Mouse (Mus musculus) gastrocnemius, postnatal 4 days (tissue): ENCODE results near the gene Zbtb16. TPM values are rescaled to one million over a fixed set of nuclear protein-coding genes. Genes with fewer than 3 reads are reported as not detected.

Source experiments
- DNase-seq, 2 experiments: peaks; one replicate each; pipeline ENCODE4 v3.0.0; 2021 to 2022; ENCODE audit warnings: low spot score in 2 of 2, mixed read lengths in 2 of 2
- total RNA-seq, 2 experiments: library from RNA; stranded (reverse); gene quantifications; 2 replicates each; pipeline ENCODE4 v1.2.3; 2021

Gene Zbtb16
- total RNA-seq, 2 experiments from 2014 or later = 13.7 to 16.4 TPM

DNA sequence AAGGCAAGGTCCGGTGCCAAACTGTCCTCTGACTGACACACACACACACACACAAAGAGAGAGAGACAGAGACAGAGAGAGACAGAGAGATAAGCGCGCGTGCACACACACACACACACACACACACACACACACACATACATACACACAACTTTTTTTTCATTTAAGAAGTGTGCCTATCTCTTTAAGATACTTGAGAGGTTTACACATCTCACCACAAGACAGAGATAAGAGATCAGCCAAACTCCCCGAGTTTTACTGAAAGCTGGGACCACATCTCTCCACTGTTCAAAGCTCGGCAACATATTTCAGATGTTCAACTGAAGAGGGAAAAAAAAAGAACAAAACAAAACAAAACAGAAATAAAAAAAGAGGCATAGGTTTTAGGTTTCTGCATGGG lies 31.5 kb downstream of the Zbtb16 start:
- DNase-seq = no peak

DNA sequence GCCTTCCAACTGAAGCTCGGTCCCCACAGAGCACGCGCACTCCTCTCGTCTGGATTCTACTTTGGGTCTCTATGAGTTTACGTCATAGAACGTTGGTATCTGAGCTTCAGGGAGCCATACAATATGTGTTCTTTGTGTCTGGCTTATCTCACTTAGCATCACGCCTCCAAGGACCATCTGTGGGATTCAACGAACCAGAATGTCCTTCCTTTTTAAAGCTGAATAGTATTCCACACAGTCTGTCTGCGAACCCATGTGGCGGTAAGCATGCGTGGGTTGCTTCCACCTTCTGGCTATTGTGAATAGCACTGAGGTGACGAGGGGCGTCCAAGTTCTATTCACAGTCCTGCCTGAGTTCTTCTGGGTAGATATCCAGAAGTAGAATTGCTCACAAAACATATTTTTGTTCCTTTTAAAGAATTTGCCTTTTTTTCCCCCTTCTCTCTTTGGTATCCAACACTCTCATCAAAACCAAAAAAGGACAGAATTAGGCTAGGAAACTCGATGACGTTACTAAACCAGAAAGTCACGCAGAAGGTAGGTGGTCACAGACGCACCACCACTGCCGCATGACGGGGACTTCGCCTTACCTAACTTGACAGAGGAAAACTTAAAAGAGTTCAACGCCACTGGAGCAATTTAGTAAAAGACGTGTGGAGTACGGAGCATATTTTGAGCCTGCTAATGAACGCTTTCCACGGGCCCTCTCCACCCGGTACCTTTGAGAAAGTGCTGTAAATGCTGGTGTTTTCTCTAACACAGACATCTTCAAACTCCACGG lies 32.4 kb downstream of the Zbtb16 start:
- no peak for DNase-seq

DNA sequence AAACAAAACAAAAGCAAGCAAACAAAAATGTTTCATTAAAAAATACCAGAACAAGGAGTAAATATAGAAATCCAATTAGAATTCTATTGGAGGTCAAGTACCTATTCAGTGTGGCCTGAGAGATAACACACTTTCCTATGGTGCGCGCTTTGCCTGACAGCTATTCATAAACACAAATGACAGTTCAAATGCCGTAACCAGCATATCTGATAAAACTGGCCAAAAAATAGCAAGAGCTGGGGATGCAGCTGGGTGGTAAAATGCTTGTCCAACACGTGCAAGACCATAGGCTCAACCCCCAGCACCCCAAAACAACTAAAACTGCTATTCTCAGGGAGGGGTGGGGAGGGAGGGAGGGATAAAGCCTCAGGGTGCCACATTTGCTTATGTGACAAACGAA lies 33.6 kb downstream of the Zbtb16 start:
- DNase-seq = no peak

DNA sequence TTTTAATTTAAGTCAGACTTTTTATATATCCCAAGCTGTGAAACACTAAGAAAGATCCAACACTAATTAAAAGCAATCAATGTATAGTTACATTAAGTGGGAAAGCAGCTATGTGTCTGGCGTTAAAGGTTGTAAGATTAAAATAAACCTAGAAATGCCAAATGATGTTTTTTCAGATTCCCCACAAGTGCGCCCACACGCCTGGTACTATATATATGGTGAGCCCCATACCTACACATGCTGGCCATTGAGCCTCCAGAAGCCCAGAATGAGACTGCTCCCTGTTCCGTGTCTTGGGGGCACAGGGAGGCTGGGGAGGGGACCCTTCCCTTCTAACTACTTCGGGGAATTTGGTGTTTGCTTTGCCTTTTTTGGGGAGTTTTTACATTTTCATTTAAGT lies 34.7 kb downstream of the Zbtb16 start:
- no peak for DNase-seq

DNA sequence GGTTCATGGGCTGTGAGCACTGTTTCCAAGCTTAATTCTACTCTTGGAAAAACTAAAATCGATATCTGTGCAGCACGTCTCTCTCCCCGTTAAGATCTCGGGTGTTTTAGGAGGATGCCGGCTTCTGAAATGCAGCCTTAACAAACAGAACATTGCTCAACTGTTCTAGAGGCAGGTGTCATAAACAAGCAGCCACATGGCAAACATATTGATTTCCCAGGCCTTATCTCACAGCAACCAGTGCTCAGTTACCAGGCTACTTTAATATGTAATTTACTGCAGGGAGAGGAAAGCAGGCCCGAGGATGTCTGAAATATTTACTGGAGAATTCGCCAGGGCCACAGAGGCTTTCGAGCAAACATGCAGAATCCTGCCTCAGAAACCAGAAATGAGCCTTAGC lies 35.4 kb downstream of the Zbtb16 start:
- DNase-seq = no peak

DNA sequence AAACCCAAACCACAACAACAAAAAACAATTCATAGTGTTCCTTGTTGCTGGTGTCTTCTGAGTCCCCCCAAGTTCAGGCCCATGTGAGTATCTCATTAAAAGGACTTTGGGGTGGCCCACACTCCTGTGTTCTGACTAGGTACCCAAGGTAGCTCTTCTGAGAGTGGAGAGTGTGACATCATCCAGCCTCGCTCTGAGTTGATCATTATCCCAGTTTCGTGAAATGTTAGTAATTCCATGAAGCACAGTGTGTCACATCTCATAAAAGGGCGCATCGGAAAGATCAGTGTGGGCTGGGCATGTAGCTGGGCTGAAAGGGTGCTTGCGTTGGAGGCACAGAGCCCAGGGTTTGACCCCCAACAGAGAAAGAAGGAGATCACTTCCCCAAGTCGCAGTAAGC lies 38.0 kb downstream of the Zbtb16 start:
- DNase-seq = no peak

DNA sequence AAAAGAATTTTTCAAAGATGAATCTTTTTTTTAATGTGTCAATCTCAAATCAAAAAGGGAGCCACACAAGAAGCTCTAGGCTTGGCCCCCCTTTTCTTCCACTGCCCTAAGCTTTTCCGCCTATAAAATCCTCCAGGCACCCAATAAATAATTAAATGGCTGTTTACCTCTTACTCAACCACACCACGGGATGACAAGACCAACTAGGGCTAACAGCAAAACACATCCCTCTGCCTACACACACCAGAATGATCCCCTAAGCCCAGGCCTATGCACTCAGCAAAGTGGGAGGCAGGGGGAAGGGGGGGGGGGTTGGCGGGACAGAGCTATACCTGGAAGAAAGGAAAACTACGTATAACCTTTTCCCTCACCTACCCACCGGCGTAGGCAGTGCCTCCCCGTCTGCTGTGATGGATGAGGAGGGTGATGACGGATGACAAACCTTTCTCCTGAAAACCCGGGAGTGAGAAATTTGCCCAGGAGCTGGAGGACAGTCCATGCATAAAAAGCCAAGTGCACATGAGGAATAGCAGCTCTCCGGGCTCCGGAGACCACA lies 39.7 kb downstream of the Zbtb16 start:
- no peak for DNase-seq

DNA sequence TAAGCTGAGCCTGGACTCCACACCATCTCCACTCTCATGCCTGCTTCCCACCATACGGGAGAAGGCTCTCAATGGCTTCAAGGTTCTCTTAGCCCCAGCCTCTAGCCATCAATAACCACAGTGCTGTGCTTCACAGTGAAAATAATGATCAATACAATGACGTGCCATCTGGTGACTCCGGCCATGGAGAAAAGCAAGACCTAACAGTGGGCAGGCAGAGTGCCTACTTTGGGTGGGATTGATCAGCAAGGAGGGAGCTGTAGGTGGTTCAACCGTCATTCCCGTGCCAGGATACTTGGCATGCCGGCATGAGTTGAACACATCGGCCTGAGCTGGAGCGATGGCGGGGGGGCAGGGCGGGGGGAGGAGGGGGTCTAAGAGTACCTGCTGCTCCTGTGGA lies 40.3 kb downstream of the Zbtb16 start:
- no peak for DNase-seq

DNA sequence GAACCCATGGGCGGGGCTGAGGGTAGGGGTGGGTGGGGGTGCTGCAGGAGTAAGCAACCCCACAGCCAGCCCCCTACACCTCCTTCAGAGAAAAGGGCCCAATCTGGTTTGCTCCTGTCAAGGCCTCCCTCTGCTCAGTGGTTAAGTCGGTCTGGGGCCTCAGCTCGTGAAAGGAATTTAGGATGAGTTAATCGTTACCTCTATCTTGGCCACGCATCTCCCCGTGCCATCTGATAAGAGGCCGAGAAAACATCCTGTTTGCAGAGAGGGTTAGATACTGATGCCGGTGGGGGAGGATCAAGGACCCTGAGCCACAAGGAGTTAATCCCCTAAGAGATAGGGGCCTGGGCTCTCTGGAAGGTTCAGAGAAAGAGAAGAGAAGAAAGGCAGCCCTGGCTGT lies 40.9 kb downstream of the Zbtb16 start:
- no peak for DNase-seq

DNA sequence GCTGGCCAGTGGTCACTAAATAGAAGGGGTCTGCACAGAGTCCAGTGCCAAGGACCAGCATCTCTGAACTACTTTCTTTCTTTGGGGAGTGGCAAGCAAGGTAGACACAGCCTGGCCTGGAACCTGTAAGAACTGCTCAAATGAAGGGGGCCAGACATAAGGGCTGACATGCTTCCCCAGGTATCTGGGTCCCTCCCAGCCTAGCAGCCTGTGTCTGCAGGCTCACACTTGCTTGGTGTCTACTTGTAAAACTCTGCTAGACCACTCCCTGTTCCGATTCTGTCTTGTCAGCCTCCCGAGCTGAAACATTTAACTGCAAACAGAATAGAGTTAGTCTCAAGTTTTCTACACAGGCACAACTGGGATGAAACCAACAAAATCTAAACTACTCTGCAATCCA lies 41.6 kb downstream of the Zbtb16 start:
- no peak for DNase-seq

DNA sequence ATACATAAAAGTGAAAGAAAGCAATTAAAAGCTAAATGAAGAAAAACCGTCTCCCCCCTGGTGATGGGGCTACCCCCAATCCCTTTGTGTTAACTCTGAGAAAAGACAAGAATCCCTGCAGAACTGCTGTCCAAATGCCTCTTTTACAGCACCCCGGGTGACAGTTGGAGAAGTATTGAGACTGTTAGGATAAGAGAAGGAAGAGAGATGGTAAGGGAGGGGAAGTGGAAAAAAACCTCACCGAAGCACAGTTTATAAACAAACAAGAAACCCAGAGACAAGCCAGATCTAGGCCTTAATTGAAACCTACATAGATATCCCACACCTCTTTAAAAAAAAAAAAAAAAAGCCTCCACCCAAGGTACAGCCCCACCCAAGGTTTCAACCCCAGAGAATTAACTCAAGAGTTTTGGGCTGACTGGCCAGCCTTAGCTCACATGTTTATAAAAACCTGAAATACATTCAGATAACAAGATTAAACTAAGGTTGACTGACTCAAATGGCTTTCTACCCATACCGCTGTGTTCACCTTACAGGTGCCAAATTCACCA lies 42.3 kb downstream of the Zbtb16 start:
- no peak for DNase-seq

DNA sequence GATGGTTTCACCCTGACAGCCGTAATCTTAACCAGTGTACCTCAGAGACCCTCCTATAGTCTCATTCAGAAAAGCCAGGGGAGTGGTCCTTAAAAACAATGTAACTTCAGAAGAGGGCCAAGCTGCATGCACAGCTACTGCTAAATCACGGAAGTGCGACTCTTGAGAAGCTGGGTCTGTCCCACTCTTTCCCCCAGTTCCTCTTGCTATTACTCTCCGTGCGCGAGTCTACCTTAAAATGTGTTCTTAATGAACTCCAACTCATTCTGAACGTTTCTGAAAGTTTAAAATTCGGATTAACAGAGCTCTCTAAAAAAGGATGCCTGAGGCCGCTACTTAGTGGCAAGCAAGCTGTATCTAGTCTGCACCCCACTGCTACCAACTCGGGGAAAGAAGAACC lies 45.4 kb downstream of the Zbtb16 start:
- no peak for DNase-seq

DNA sequence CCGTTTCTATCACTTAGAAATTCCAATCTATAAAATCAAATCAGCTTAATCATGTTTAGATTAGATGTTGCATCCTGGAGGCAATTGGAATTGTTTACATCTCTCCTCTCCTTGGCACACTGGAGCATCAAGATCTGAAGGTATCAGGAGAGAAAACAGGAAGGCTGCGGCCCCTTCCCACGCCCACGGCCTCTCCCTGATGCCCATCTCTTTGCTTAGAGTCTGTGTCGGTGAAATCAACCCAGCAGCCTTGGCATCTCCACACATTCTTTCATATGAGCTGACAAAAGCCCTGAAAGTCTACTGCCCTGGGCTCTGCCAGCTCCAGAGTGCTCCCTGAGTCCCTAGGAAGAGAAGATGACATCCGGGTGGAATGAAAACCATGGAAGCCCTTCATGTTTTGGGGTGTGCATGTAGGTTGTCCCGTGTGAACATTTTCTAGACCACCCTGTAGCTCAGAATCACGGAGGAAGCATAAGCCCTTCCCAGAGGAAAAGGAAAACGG lies 48.1 kb downstream of the Zbtb16 start:
- DNase-seq = no peak

DNA sequence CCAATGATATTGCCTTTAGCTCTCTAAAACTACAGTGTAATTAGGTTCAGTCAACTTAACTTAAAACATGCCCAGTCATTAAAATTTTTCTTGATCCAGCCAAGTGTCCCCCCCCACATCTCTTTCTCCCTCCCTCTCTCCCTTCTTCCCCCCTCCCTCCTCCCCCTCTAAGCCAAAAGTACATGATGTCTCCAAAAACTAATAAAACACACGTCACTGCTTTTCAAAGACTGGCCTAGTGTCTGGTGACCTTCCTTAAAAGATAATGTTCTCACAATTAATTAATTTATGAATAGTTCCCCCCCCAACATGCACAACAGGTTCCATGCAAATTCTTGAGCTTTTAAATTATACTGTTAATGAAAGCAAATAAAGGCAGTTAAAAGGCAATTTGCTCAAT lies 48.7 kb downstream of the Zbtb16 start:
- no peak for DNase-seq

DNA sequence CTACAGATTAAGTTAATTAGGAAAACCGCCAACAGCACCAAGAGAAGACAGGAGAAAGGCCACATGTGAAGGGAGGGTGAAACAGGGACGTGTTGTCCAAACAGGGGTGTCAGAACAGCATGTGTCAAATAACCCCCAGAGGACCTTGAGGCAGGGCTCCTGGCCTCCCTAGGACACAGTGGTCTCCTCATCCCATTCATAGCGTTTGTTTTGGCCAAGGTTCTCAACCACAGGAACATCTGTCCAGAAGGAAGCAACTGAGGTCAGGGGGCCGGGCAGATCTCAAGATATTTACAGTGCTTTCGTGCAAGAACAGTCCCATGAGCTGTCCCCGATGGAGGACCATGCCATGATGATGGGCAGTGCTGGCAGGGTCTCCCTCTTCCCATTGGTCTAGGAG lies 49.2 kb downstream of the Zbtb16 start:
- no peak for DNase-seq

DNA sequence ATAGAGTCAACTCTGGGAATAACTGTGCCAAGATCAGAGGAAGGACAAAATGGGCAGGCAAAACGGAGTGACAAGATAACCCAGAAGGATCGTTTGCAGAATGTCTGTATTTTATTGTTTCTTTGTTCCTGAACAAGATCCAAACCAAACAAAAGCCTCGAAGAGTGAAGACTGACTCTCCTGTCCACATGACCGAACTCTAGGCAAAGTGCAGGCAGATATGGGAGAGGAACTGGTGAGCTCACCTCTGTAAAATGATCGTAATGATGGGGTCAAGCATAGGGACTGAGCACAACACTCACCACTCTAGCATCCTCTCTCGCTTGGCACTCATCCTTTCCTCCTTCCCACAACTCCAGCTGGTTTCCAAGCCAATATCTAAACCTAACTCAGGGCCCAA lies 51.1 kb downstream of the Zbtb16 start:
- no peak for DNase-seq

DNA sequence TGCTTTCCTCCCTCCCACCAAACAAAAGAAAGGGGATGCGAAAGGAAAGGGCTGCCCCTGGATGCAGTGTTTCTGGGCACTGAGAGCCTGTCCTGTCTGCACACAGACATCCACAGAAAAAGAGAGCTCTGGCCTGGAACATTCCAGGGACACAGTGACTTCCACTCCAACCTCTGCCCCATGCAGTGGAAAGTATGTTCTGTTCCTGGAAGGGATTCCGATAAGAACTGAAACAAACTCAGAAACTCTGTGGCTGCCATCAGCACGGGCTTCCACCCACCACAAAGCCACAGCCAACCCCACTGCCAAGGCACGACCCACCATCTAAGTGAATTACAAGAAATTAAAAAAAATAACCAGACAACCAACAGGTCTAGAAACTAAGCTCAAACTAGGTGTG lies 52.7 kb downstream of the Zbtb16 start:
- DNase-seq = no peak

DNA sequence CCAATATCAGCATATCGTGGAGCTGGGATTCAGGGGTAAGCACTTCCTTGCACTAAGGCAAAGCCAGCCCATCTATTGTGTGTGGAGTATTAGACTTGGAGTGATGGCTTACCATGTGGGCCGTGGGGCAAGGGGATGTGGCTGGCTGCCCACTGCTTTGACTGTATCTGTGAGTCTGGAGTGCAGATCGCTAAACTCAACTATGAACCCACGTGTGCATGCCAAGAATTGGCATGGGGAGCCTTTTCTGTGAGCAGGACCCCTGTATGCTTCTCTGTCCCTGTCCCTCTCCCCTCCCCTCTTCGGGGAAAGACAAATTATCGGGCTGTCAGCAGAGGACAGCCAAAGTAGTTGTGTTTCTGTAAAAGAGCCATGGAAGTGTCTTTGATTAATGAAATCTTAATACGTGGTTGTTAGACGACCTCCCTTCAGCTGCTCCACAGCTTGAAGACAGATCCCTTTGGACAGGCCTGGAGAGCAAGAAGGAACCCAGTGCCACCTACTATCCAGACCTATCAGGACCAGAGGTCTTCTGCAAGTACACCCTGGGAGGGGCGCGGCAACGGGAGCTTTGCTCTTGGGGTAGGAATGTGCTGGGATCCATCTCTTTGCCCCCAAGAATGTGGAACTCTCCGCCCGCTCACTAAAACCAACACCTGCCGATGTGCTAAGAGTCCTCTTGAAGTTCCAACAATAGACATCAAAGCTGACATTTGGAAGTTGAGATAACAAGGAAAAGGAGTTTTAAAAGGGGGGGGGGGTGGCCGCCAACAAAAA lies 53.5 kb downstream of the Zbtb16 start:
- no peak for DNase-seq

DNA sequence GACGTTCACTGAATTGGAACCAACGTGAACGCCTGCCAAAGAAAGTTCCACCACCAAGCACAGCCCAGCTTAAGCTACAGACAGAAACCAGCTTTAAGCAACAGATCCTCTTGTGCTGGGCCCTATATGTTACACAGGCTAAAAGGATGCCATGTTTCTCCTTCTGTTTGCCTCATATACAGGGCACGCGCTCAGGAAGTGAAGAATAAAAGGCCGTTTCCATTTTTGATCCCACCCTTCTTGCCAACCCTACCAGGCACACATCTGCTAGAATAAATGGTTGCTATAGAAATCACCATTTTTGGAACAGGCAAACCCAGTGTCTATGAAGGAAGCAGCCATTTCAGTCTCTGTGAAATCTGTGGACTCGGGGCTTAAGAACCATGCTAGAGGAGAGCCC lies 59.8 kb downstream of the Zbtb16 start:
- DNase-seq = no peak

DNA sequence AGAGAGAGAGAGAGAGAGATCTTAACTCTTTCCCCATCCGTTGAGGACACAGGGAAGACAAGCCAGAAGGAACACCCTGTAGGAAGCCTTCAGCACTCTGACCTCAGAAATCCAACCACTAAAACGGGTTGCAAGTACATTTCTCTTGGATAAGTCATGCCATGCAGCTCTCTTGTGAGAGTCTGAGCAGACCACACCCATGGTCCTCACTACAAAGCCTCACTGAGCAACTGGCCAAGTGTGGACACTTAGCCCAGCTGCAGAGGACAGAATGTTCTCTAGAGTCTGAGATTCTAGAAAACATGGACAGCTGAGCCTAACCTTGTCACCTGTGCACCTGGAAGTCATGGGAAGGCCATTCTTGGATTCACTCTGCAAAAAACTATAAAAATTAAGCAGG lies 60.5 kb downstream of the Zbtb16 start:
- no peak for DNase-seq

DNA sequence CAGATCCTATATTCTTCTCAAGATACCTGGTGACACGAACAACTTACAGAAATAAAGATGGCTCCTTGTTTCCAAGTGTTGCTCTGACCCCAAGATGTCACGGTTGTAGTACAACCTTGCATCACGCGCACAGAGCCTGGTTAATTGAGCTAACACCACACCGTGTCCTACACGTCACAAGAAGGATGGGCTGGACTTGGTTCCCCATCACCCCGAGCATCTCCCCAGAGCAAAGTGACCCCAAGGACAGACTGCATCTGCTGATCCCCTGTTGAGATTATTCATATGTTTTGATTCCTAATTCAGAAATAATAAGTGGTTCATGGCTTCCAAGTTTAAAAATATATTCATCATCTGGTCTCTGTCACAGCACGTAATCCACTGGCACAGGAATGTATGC lies 62.3 kb downstream of the Zbtb16 start:
- DNase-seq = no peak

DNA sequence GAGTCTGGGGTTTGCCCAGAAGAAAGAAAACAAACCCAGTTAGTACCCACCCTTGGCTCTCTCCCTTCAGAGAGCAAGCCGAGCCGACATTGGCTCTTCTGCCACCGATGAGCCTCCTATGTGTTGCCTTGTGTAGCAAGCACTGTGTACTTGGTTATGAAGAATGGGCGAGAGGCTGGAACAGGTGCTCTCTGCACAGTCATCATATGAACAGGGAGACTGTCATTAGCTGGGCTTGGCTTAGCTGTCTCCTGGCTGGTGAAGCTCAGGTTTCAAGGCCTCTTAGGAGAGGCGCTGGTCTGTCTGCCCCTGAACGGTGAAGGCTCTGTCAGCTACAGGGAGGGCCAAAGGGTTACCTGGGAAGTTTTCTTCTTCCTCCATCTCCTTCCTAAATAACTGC lies 62.9 kb downstream of the Zbtb16 start:
- no peak for DNase-seq
